Mouse (Mus musculus): ENCODE data around the gene Gemin5.
"Not testable (repeated sequence)": the region's sequence is repeated elsewhere in the genome, so short reads cannot be mapped to it uniquely, and the experiment has no call there.

Gemin5 gene

GRCm38 (mm10) chr11:58193860-58194520, 25.7 kb upstream of the Gemin5 start:
- no peak for DNase-seq (ENCODE audit: low read depth, low spot score)
- H3K27me3 ChIP-seq (ENCODE audit: control insufficient read depth, insufficient read depth, low read length, poor library complexity, severe bottlenecking), result no peaks in the 10 kb centered on the region
- H3K36me3 ChIP-seq (ENCODE audit: control insufficient read depth, insufficient read depth, low read length, poor library complexity, severe bottlenecking), result 0 out of 2 replicates have a peak, but pooled peaks cover 1% of the 10 kb centered on the region

- no peaks in the 10 kb centered on the region for H3K27me3 ChIP-seq (ENCODE audit: control insufficient read depth, insufficient read depth, low read length, poor library complexity, severe bottlenecking)
- no peak for DNase-seq (ENCODE audit: low read depth, low spot score)
- peaks cover 7% of the 10 kb centered on the region; the same call in 1 of the 2 replicates for H3K36me3 ChIP-seq (ENCODE audit: control insufficient read depth, insufficient read depth, low read length, poor library complexity, severe bottlenecking)
Observed at GRCm38 (mm10) chr11:58193326-58193725, 25.0 kb upstream of the Gemin5 start.

DNA sequence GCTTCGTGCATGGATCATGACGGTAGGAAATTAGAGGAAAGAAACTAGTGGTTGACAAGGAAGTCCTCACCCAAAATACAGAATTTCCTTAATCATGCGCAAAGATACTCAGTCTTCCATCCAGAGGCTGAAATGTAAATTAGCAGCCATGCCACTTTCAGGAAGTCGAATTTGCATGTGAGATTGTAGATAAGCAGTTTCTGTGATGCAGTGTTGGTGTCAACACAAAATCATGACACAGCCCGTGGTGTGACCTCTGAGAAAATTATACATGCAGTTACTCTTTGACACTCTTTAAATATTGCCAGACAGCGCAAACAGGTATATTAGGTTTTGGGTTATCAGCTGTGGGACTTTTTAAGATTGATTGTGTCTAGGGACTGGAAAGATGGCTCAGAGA, 21.3 kb upstream of the Gemin5 start:
- no peak for DNase-seq (ENCODE audit: low read depth, low spot score)
- H3K36me3 ChIP-seq (ENCODE audit: control insufficient read depth, insufficient read depth, low read length, poor library complexity, severe bottlenecking), result peaks cover 11% of the 10 kb centered on the region; the same call in 1 of the 2 replicates
- H3K27me3 ChIP-seq (ENCODE audit: control insufficient read depth, insufficient read depth, low read length, poor library complexity, severe bottlenecking), result no peaks in the 10 kb centered on the region

- DNase-seq (ENCODE audit: low read depth, low spot score), result peak; percentile 61
- no peaks in the 10 kb centered on the region for H3K27me3 ChIP-seq (ENCODE audit: control insufficient read depth, insufficient read depth, low read length, poor library complexity, severe bottlenecking)
- H3K36me3 ChIP-seq (ENCODE audit: control insufficient read depth, insufficient read depth, low read length, poor library complexity, severe bottlenecking), result peaks cover 8% of the 10 kb centered on the region; the same call in 1 of the 2 replicates
Observed at GRCm38 (mm10) chr11:58183579-58183978, 15.2 kb upstream of the Gemin5 start.

GRCm38 (mm10) chr11:58180756-58181155, 12.4 kb upstream of the Gemin5 start:
- Histone ChIP-seq H3K36me3 (ENCODE audit: control insufficient read depth, insufficient read depth, low read length, poor library complexity, severe bottlenecking) (peaks cover 4% of the 10 kb centered on the region; the same call in 1 of the 2 replicates), H3K27me3 (ENCODE audit: control insufficient read depth, insufficient read depth, low read length, poor library complexity, severe bottlenecking) (no peaks in the 10 kb centered on the region)
- DNase-seq (ENCODE audit: low read depth, low spot score), result no peak

DNA sequence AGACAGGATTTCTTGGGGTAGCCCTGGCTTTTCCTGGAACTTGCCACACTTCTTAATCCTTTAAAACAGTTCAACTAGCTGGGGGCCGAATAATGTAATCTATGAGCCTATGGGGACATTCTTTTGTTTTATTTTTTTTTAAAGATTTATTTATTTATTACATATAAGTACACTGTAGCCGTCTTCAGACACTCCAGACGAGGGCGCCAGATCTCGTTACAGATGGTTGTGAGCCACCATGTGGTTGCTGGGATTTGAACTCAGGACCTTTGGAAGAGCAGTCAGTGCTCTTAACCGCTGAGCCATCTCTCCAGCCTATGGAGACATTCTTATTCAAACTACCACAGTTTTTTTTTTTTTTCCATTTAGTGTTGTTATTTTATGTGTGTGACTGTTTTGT, 11.6 kb upstream of the Gemin5 start:
- H3K36me3 ChIP-seq (ENCODE audit: control insufficient read depth, insufficient read depth, low read length, poor library complexity, severe bottlenecking); H3K27me3 ChIP-seq (ENCODE audit: control insufficient read depth, insufficient read depth, low read length, poor library complexity, severe bottlenecking): not testable (repeated sequence)
- DNase-seq (ENCODE audit: low read depth, low spot score), result peak; percentile 26

DNA sequence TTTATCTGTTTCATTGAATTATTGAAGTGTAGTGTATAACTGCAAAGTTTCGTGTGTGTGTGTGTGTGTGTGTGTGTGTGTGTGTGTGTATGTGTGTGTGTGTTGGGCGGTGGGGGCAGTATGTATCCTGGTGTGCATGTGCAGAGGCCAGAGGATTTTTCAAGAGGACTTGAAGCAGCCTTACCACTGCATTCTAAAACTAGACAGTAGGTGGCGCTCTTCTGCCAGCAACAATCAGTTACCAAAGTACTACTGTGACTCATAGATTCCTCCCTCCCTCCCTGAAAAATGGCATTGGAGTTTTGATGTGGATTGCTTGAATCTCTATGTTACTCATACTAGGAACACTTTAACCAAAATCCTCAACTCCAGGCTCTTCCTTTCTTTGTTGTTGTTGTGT, 11.2 kb upstream of the Gemin5 start:
- H3K36me3 ChIP-seq (ENCODE audit: control insufficient read depth, insufficient read depth, low read length, poor library complexity, severe bottlenecking), result peaks cover 4% of the 10 kb centered on the region; the same call in 1 of the 2 replicates
- H3K27me3 ChIP-seq (ENCODE audit: control insufficient read depth, insufficient read depth, low read length, poor library complexity, severe bottlenecking), result no peaks in the 10 kb centered on the region
- DNase-seq (ENCODE audit: low read depth, low spot score), result peak; percentile 95

DNA sequence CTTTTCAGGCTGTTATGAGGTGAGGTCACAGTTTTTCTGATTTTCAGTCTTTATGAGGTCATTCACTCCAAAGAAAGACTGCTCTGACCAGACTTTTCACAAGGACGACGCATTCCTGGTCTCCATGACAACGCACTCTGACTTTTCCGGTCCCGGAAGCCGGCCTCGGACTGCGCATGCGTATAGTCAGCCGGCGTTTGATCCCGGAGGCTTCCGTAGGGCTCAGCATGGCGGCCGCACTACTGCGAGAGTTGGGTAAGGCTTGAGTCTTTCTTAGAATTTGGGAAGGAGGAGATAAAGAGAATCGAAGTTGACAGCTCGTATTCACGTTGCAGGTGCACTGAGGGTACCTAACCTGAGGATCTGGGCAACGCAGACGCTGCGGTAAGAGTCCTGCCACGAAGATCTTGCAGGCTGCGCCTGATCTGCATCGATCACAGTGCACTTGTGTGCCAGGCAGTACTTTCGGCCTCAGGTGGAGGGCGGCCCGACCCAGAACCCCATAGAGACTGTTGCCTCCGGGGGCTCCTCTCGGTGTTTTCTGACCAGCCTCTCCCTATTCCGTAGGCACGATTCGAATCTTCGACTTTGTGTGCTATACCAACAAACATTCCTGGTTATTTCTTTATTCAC, 3.2 kb upstream of the Gemin5 start, which contains the start of gene Mrpl22:
Gene Mrpl22, plus strand, starts transcription at position 203 of the 633 bp plus-strand sequence.
- DNase-seq (ENCODE audit: low read depth, low spot score), result peak; percentile 95
- Histone ChIP-seq H3K36me3 (ENCODE audit: control insufficient read depth, insufficient read depth, low read length, poor library complexity, severe bottlenecking) (peaks cover 4% of the 10 kb centered on the region; the same call in 1 of the 2 replicates), H3K27me3 (ENCODE audit: control insufficient read depth, insufficient read depth, low read length, poor library complexity, severe bottlenecking) (no peaks in the 10 kb centered on the region)

- Histone ChIP-seq H3K27me3 (ENCODE audit: control insufficient read depth, insufficient read depth, low read length, poor library complexity, severe bottlenecking) (no peaks in the 10 kb centered on the region), H3K36me3 (ENCODE audit: control insufficient read depth, insufficient read depth, low read length, poor library complexity, severe bottlenecking) (peaks cover 3% of the 10 kb centered on the region; the same call in 1 of the 2 replicates)
- no peak for DNase-seq (ENCODE audit: low read depth, low spot score)
Observed at GRCm38 (mm10) chr11:58169666-58170065, 1.3 kb upstream of the Gemin5 start.

- no peak for DNase-seq (ENCODE audit: low read depth, low spot score)
- H3K27me3 ChIP-seq (ENCODE audit: control insufficient read depth, insufficient read depth, low read length, poor library complexity, severe bottlenecking), result no peaks in the 10 kb centered on the region
- 0 out of 2 replicates have a peak, but pooled peaks cover 2% of the 10 kb centered on the region for H3K36me3 ChIP-seq (ENCODE audit: control insufficient read depth, insufficient read depth, low read length, poor library complexity, severe bottlenecking)
Observed at GRCm38 (mm10) chr11:58167822-58168166, 545 bp downstream of the Gemin5 start.

DNA sequence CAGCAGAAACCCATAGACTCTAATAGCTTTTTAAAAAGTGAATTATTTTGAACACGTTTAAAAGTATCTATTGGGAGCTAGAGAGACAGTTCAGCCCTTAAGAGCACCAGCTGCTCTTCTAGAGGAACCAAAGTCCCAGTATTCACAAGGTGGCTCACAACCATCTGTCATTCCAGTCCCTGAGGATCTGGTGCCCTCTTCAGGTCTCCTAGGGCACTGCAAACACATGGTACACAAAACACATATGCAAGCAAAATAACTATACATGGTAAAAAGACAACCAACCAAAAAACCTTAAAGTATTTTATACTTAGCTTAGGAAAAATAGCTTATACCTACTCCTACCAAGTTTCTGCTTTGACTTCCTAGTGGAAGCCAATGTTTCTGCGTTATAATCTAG, 3.3 kb downstream of the Gemin5 start:
- H3K36me3 ChIP-seq (ENCODE audit: control insufficient read depth, insufficient read depth, low read length, poor library complexity, severe bottlenecking), result peaks cover 9% of the 10 kb centered on the region; the same call in 1 of the 2 replicates
- H3K27me3 ChIP-seq (ENCODE audit: control insufficient read depth, insufficient read depth, low read length, poor library complexity, severe bottlenecking), result no peaks in the 10 kb centered on the region
- DNase-seq (ENCODE audit: low read depth, low spot score), result peak; percentile 24

DNA sequence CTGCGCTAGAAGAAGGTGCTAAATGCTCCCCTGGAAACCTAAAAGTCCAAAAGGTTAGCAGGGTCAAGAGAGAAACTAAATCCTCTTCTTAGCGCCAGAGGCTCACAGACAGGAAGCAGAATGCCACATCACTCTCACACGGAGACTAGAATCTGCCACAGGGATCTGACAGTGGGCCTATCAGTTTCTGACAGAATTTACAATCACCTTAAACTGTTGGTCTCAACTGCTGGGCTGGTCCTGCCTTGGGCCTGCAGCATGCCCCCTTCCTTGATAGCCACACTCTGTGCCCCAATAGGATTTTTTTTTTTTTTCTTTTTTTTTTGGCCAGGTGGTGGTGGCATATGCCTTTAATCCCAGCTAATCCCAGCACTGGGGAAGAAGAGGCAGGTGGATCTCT, 11.5 kb downstream of the Gemin5 start:
- Histone ChIP-seq H3K27me3 (ENCODE audit: control insufficient read depth, insufficient read depth, low read length, poor library complexity, severe bottlenecking) (no peaks in the 10 kb centered on the region), H3K36me3 (ENCODE audit: control insufficient read depth, insufficient read depth, low read length, poor library complexity, severe bottlenecking) (peaks cover 7% of the 10 kb centered on the region)
- no peak for DNase-seq (ENCODE audit: low read depth, low spot score)

GRCm38 (mm10) chr11:58155458-58155857, 12.9 kb downstream of the Gemin5 start:
- H3K27me3 ChIP-seq (ENCODE audit: control insufficient read depth, insufficient read depth, low read length, poor library complexity, severe bottlenecking), result no peaks in the 10 kb centered on the region; the same call in 1 of the 2 replicates
- no peak for DNase-seq (ENCODE audit: low read depth, low spot score)
- peaks cover 7% of the 10 kb centered on the region for H3K36me3 ChIP-seq (ENCODE audit: control insufficient read depth, insufficient read depth, low read length, poor library complexity, severe bottlenecking)

DNA sequence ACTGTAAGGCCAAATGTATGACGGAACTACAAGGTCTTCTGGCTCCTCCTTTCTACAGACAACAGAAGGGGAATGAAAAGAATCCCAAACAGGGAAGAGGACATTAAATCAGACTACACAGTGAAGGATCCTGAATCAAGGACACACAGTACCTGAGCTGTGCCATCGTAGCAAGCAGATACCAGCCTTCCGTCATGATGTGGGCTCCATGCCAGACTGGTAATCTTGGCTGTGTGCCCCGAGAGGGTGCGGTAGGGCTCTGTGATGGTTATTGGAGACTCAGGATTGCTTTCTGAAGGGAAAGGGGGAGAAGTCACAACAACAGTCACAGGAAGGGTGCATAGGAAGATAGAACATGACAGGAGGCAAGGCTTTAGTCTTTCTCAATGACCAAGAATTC, 22.1 kb downstream of the Gemin5 start:
- no peak for DNase-seq (ENCODE audit: low read depth, low spot score)
- Histone ChIP-seq H3K27me3 (ENCODE audit: control insufficient read depth, insufficient read depth, low read length, poor library complexity, severe bottlenecking) (no peaks in the 10 kb centered on the region; the same call in 1 of the 2 replicates), H3K36me3 (ENCODE audit: control insufficient read depth, insufficient read depth, low read length, poor library complexity, severe bottlenecking) (peaks cover 9% of the 10 kb centered on the region)

- no peaks in the 10 kb centered on the region for H3K27me3 ChIP-seq (ENCODE audit: control insufficient read depth, insufficient read depth, low read length, poor library complexity, severe bottlenecking)
- DNase-seq (ENCODE audit: low read depth, low spot score), result peak; percentile 8
- H3K36me3 ChIP-seq (ENCODE audit: control insufficient read depth, insufficient read depth, low read length, poor library complexity, severe bottlenecking), result peaks cover 9% of the 10 kb centered on the region
Observed at GRCm38 (mm10) chr11:58143704-58144426, 24.5 kb downstream of the Gemin5 start.
